Mouse (Mus musculus): ENCODE data around the gene Mustn1. TPM values are rescaled to one million over a fixed set of nuclear protein-coding genes. Genes with fewer than 3 reads are reported as not detected.

The Mustn1 gene
- polyA plus RNA-seq, 1 experiment from 2014 or later = 1.1 TPM

DNA sequence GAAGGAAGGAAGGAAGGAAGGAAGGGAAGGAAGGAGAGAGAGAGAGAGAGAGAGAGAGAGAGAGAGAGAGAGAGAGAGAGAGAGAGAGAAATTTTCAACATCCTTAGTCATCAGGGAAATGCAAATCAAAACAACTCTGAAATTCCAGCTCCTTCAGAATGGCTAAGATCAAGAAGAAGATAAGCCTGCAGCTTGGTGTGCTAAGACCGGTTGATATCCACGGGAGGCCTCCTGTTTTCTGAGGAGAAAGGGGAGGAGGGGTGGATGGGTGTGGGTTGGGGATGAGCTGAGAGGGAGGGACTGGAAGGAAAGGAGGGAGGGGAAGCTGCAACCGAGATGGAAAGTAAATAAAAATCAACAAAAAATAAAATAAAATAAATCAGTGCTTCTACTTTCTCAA is 6.3 kb downstream of the Mustn1 start:
- no peak for ATAC-seq (ENCODE audit: insufficient number of reproducible peaks, low FRiP score, low TSS enrichment, low read depth)
- Histone ChIP-seq H3K4me2 (ENCODE audit: low read depth, severe bottlenecking) (no peak overlapping the region), H3K27me3 (ENCODE audit: control insufficient read depth, insufficient read depth, low read length) (no peaks in the 10 kb centered on the region), H3K9me3 (ENCODE audit: control insufficient read depth, low read length) (no peaks in the 10 kb centered on the region), H3K4me3 (ENCODE audit: low read depth, low read length) (no peak overlapping the region), H3K4me1 (ENCODE audit: control insufficient read depth, insufficient read depth, low read length) (peaks cover 3% of the 10 kb centered on the region; the same call in 1 of the 2 replicates), H3K27ac (replicated peaks; ENCODE audit: low read depth, low read length) (no peak overlapping the region), H3K36me3 (ENCODE audit: control insufficient read depth, insufficient read depth, low read length) (no peaks in the 10 kb centered on the region), H3K9ac (ENCODE audit: low read length) (no peak overlapping the region)
- WGBS = 22% methylated on average over 3 of the region's 3 CpGs
- no peak for DNase-seq (ENCODE audit: low spot score)

- no peaks in the 10 kb centered on the region for H3K27me3 ChIP-seq (ENCODE audit: control insufficient read depth, insufficient read depth, low read length)
- no peak within 1 kb of the TSS for H3K9ac ChIP-seq (ENCODE audit: low read length)
- no peak for DNase-seq (ENCODE audit: low spot score)
- H3K4me3 ChIP-seq (ENCODE audit: low read depth, low read length) = no peak within 1 kb of the TSS
- H3K4me2 ChIP-seq (ENCODE audit: low read depth, severe bottlenecking) = no peak within 1 kb of the TSS
- WGBS = 91% methylated on average over 3 of the region's 3 CpGs
- peaks cover 3% of the 10 kb centered on the region; the same call in 1 of the 2 replicates for H3K4me1 ChIP-seq (ENCODE audit: control insufficient read depth, insufficient read depth, low read length)
- ATAC-seq (ENCODE audit: insufficient number of reproducible peaks, low FRiP score, low TSS enrichment, low read depth) = no peak
- H3K9me3 ChIP-seq (ENCODE audit: control insufficient read depth, low read length) = no peaks in the 10 kb centered on the region
- H3K36me3 ChIP-seq (ENCODE audit: control insufficient read depth, insufficient read depth, low read length) = no peaks in the 10 kb centered on the region
- no peak within 1 kb of the TSS for H3K27ac ChIP-seq (replicated peaks; ENCODE audit: low read depth, low read length)
Observed at GRCm38 (mm10) chr14:30886204-30886603, 7.2 kb downstream of the Mustn1 start, which contains the start of gene Itih4. TSS of gene Itih4 (plus strand) at chr14:30886476.

DNA sequence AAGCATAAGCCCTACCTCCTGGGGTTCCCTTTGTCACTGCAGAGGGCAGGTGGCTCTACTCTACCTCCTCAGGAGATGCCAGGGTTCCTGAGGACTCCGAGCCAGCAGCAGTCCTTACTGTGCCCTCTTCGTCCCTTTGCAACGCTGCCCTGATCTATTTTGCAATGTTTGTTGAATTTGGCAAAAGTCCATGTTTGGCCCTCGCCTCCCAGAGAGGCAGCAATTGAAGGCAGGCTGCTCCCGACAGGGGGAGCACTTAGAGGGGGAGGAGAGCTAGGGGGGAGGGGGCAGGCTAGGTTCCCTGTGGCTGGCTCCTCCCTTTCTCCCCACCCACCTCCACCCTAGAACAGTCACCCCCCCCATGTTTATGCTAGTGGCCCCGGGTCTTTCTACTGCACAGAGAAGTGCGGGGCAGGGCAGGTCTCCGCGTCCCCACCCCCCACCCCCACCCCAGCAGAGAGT is 9.3 kb downstream of the Mustn1 start:
- 24% methylated on average over 9 of the region's 9 CpGs for WGBS
- no peak overlapping the region for H3K4me2 ChIP-seq (ENCODE audit: low read depth, severe bottlenecking)
- H3K9me3 ChIP-seq (ENCODE audit: control insufficient read depth, low read length) = no peaks in the 10 kb centered on the region
- no peak overlapping the region for H3K9ac ChIP-seq (ENCODE audit: low read length)
- no peak overlapping the region for H3K4me3 ChIP-seq (ENCODE audit: low read depth, low read length)
- no peaks in the 10 kb centered on the region for H3K36me3 ChIP-seq (ENCODE audit: control insufficient read depth, insufficient read depth, low read length)
- DNase-seq (ENCODE audit: low spot score) = no peak
- no peaks in the 10 kb centered on the region for H3K27me3 ChIP-seq (ENCODE audit: control insufficient read depth, insufficient read depth, low read length)
- H3K27ac ChIP-seq (replicated peaks; ENCODE audit: low read depth, low read length) = no peak overlapping the region
- peaks cover 3% of the 10 kb centered on the region; the same call in 1 of the 2 replicates for H3K4me1 ChIP-seq (ENCODE audit: control insufficient read depth, insufficient read depth, low read length)
- no peak for ATAC-seq (ENCODE audit: insufficient number of reproducible peaks, low FRiP score, low TSS enrichment, low read depth)

DNA sequence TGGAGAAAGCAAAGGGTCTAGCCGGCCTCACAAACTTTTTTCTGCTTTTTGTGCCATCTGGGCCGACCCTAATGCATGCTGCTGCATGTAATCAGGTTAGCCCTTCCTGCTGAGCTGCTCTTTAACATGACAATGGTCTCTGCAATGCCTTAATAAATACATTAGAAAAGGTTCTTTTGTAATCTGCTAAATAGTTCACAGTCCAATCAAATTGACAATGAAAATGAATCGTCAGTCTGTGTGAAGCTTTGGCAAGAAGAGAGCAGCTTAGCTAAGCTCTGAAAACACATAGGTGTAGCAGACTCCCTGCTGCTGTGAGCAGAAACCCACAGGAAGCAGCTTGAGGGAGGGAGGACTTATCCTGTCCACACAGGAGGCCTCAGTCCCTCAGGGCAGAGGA is 21.0 kb downstream of the Mustn1 start:
- ATAC-seq (ENCODE audit: insufficient number of reproducible peaks, low FRiP score, low TSS enrichment, low read depth) (no peak), DNase-seq (ENCODE audit: low spot score) (no peak)
- H3K4me3 ChIP-seq (ENCODE audit: low read depth, low read length) = no peak overlapping the region
- H3K4me1 ChIP-seq (ENCODE audit: control insufficient read depth, insufficient read depth, low read length) = no peaks in the 10 kb centered on the region
- no peaks in the 10 kb centered on the region for H3K9me3 ChIP-seq (ENCODE audit: control insufficient read depth, low read length)
- 69% methylated on average over 3 of the region's 3 CpGs for WGBS
- no peaks in the 10 kb centered on the region for H3K27me3 ChIP-seq (ENCODE audit: control insufficient read depth, insufficient read depth, low read length)
- no peak overlapping the region for H3K9ac ChIP-seq (ENCODE audit: low read length)
- H3K36me3 ChIP-seq (ENCODE audit: control insufficient read depth, insufficient read depth, low read length) = no peaks in the 10 kb centered on the region
- no peak overlapping the region for H3K27ac ChIP-seq (replicated peaks; ENCODE audit: low read depth, low read length)
- H3K4me2 ChIP-seq (ENCODE audit: low read depth, severe bottlenecking) = no peak overlapping the region

- no peak overlapping the region for H3K4me2 ChIP-seq (ENCODE audit: low read depth, severe bottlenecking)
- ATAC-seq (ENCODE audit: insufficient number of reproducible peaks, low FRiP score, low TSS enrichment, low read depth) = no peak
- H3K9me3 ChIP-seq (ENCODE audit: control insufficient read depth, low read length) = no peaks in the 10 kb centered on the region
- H3K27ac ChIP-seq (replicated peaks; ENCODE audit: low read depth, low read length) = no peak overlapping the region
- H3K4me1 ChIP-seq (ENCODE audit: control insufficient read depth, insufficient read depth, low read length) = no peaks in the 10 kb centered on the region
- no peak overlapping the region for H3K9ac ChIP-seq (ENCODE audit: low read length)
- WGBS = 84% methylated on average over 5 of the region's 5 CpGs
- DNase-seq (ENCODE audit: low spot score) = no peak
- H3K27me3 ChIP-seq (ENCODE audit: control insufficient read depth, insufficient read depth, low read length) = no peaks in the 10 kb centered on the region
- H3K4me3 ChIP-seq (ENCODE audit: low read depth, low read length) = no peak overlapping the region
- no peaks in the 10 kb centered on the region for H3K36me3 ChIP-seq (ENCODE audit: control insufficient read depth, insufficient read depth, low read length)
Observed at GRCm38 (mm10) chr14:30902628-30903027, 23.6 kb downstream of the Mustn1 start.

DNA sequence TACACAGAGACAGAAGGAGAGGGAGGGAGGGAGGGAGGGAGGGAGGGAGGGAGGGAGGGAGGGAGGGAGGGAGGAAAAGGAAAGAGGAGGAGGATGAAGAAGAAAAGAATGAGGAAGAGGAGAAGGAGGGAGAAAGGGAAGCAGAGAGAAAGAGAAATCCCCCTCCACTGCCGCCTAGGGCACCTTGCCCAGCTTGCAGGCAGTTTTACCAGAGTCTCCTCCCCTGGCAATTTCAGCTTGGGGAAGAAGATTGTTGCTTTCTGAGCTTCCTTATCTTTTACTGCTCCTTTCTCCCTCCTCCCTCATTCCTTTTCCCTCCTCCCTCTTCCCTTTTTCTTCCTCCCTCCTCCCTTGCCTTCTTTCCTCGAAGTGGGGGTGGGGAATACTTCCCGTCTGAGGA is 24.0 kb downstream of the Mustn1 start:
- Histone ChIP-seq H3K27me3 (ENCODE audit: control insufficient read depth, insufficient read depth, low read length) (no peaks in the 10 kb centered on the region), H3K9me3 (ENCODE audit: control insufficient read depth, low read length) (no peaks in the 10 kb centered on the region), H3K4me2 (ENCODE audit: low read depth, severe bottlenecking) (no peak overlapping the region), H3K36me3 (ENCODE audit: control insufficient read depth, insufficient read depth, low read length) (no peaks in the 10 kb centered on the region), H3K4me3 (ENCODE audit: low read depth, low read length) (no peak overlapping the region), H3K4me1 (ENCODE audit: control insufficient read depth, insufficient read depth, low read length) (no peaks in the 10 kb centered on the region), H3K9ac (ENCODE audit: low read length) (no peak overlapping the region), H3K27ac (replicated peaks; ENCODE audit: low read depth, low read length) (no peak overlapping the region)
- 59% methylated on average over 3 of the region's 3 CpGs for WGBS
- no peak for ATAC-seq (ENCODE audit: insufficient number of reproducible peaks, low FRiP score, low TSS enrichment, low read depth)
- DNase-seq (ENCODE audit: low spot score) = no peak

DNA sequence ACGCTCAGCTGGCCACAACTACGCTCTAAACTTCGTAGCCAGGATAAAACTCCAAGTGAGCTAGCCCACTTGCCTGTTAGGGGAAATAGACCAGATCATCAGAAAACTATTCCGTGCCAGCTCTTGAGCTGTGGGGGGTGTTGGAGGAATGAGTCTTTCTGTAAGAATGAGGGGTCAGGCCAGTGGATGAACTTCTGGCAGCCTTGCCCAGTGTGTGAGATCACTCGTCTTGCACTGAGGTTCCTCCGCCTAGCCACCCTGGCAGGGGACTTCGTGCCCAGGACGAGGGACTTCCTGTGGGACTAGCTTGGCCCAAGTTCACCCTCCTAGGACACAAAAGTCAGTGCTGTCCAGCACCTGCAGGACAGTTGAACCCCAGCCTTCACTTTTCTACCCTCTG is 25.3 kb downstream of the Mustn1 start:
- DNase-seq (ENCODE audit: low spot score) (no peak), ATAC-seq (ENCODE audit: insufficient number of reproducible peaks, low FRiP score, low TSS enrichment, low read depth) (no peak)
- no peaks in the 10 kb centered on the region for H3K4me1 ChIP-seq (ENCODE audit: control insufficient read depth, insufficient read depth, low read length)
- H3K9ac ChIP-seq (ENCODE audit: low read length) = no peak overlapping the region
- no peaks in the 10 kb centered on the region for H3K9me3 ChIP-seq (ENCODE audit: control insufficient read depth, low read length)
- no peak overlapping the region for H3K4me3 ChIP-seq (ENCODE audit: low read depth, low read length)
- H3K27ac ChIP-seq (replicated peaks; ENCODE audit: low read depth, low read length) = no peak overlapping the region
- 84% methylated on average over 8 of the region's 8 CpGs for WGBS
- H3K27me3 ChIP-seq (ENCODE audit: control insufficient read depth, insufficient read depth, low read length) = no peaks in the 10 kb centered on the region
- no peaks in the 10 kb centered on the region for H3K36me3 ChIP-seq (ENCODE audit: control insufficient read depth, insufficient read depth, low read length)
- no peak overlapping the region for H3K4me2 ChIP-seq (ENCODE audit: low read depth, severe bottlenecking)

DNA sequence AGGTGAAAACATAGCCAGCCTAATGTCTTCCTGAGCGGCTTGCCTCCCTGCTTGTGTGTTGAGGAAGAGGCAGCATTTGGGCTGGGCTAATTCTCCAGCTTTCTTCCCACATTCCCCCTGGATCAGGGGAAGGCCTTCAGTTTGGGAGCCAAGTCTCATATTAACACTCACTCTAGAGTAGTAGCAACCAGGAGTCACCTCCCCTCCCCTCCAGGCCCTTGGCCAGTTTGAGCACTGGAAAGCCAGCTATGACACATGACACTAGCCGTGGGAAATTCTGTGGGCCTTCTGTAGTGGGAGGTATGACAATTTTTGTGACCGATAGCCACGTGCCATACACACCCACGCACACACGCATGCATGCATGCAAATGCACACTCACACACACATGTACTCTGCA is 27.0 kb downstream of the Mustn1 start:
- no peaks in the 10 kb centered on the region for H3K27me3 ChIP-seq (ENCODE audit: control insufficient read depth, insufficient read depth, low read length)
- ATAC-seq (ENCODE audit: insufficient number of reproducible peaks, low FRiP score, low TSS enrichment, low read depth) (no peak), DNase-seq (ENCODE audit: low spot score) (no peak)
- no peak overlapping the region for H3K4me3 ChIP-seq (ENCODE audit: low read depth, low read length)
- H3K9me3 ChIP-seq (ENCODE audit: control insufficient read depth, low read length) = no peaks in the 10 kb centered on the region
- H3K4me2 ChIP-seq (ENCODE audit: low read depth, severe bottlenecking) = no peak overlapping the region
- WGBS = 90% methylated on average over 6 of the region's 6 CpGs
- no peaks in the 10 kb centered on the region for H3K36me3 ChIP-seq (ENCODE audit: control insufficient read depth, insufficient read depth, low read length)
- no peak overlapping the region for H3K9ac ChIP-seq (ENCODE audit: low read length)
- H3K4me1 ChIP-seq (ENCODE audit: control insufficient read depth, insufficient read depth, low read length) = no peaks in the 10 kb centered on the region
- no peak overlapping the region for H3K27ac ChIP-seq (replicated peaks; ENCODE audit: low read depth, low read length)

DNA sequence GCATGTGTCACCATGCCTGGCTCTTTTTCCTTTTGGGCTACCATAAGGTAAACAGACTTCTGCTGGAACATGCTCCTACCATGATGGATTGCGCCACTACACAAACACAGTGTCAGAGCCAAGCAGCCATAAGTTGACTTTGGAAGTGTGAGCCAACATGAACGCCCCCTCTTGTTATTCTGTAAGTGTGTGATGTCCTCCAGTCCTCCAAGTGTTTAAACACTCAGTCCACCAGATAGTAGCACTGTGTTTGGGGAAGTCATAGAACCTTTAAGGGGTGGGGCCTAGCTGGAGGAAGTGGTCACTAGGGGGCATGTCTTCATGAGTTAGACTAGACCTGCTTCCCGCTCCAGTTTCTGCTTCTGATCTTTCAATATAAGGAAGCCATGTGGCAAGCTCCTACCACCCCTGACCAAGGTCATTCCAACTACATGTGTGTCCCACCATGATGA is 28.8 kb downstream of the Mustn1 start:
- WGBS = 80% methylated on average over 3 of the region's 3 CpGs
- Histone ChIP-seq H3K36me3 (ENCODE audit: control insufficient read depth, insufficient read depth, low read length) (no peaks in the 10 kb centered on the region), H3K4me2 (ENCODE audit: low read depth, severe bottlenecking) (no peak overlapping the region), H3K9ac (ENCODE audit: low read length) (no peak overlapping the region), H3K4me3 (ENCODE audit: low read depth, low read length) (no peak overlapping the region), H3K27me3 (ENCODE audit: control insufficient read depth, insufficient read depth, low read length) (no peaks in the 10 kb centered on the region), H3K27ac (replicated peaks; ENCODE audit: low read depth, low read length) (no peak overlapping the region), H3K4me1 (ENCODE audit: control insufficient read depth, insufficient read depth, low read length) (no peaks in the 10 kb centered on the region), H3K9me3 (ENCODE audit: control insufficient read depth, low read length) (no peaks in the 10 kb centered on the region)
- ATAC-seq (ENCODE audit: insufficient number of reproducible peaks, low FRiP score, low TSS enrichment, low read depth) (no peak), DNase-seq (ENCODE audit: low spot score) (no peak)

Data from limb, embryonic 11.5 days (tissue).